Mouse (Mus musculus): Measurements from ENCODE around the gene Nnat. TPM values are rescaled to one million over a fixed set of nuclear protein-coding genes. Genes with fewer than 3 reads are reported as not detected.

Gene Nnat
- 0.28 TPM for polyA plus RNA-seq (2017; shearing (Covaris generic))

DNA sequence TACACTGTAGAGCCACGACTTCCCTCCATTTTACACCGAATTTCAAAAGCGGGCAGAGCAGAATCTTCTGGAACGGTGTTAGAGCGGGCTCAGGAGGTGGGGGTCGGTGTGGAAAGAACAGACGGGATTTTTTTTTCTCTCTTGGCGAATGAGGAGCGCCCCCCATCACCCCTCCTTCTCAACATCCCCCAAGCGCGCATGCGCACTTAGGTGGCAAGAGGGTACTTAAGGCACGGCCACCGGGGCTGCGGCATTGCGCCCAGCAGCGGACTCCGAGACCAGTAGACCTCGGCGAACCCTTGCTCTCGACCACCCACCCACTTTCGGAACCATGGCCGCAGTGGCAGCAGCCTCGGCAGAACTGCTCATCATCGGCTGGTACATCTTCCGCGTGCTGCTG lies at the start of gene Nnat:
Gene Nnat (plus strand): TSS at position 221 of the 400 bp plus-strand sequence.

DNA sequence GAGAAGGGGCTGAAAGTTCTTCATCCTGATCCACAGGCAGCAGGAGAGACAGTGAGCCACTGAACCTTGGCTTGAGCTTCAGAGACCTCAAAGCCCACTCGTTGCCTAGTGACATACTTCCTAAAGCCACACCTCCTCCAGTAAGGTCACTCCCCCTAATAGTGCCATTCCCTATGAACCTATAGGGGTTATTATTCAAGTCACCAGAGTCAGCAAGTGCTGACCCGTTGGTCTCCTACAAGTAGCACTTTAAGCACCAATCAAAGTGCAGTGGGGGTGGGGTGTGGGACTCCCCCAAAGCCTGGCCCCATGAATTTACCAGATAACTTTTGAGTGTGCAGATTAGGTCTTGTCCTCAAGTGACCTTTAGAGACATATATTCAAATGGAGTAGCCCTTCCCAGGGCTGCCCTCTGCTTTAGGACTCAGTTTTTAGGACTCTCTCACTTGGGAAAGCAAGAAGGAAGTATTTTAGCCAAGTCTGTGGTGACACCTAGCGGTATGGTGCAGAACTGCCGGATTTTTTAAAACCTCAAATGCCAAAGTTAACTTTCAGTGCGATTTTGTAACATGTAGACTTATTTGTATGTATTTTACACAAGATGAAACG lies 11.4 kb downstream of the Nnat start, which contains the start of gene Blcap:
Gene Blcap (minus strand): TSS at position 51 of the 609 bp plus-strand sequence.

Other genes starting within 250 kb of the Nnat start
- gene Ghrh, start 212.6 kb upstream of the Nnat start, polyA plus RNA-seq (2017; shearing (Covaris generic)) = not detected
- gene Manbal, start 192.5 kb upstream of the Nnat start, polyA plus RNA-seq (2017; shearing (Covaris generic)) = 45.6 TPM
- gene Src, start 141.6 kb upstream of the Nnat start, polyA plus RNA-seq (2017; shearing (Covaris generic)) = 1.5 TPM
- gene Blcap, start 11.2 kb downstream of the Nnat start, polyA plus RNA-seq (2017; shearing (Covaris generic)) = 21.3 TPM
- 99.9 TPM for gene Ctnnbl1, start 177.3 kb downstream of the Nnat start, polyA plus RNA-seq (2017; shearing (Covaris generic))